Mouse (Mus musculus) thymus, adult 18-20 months (tissue): ENCODE results near the gene Cbfa2t2.
"Not testable (repeated sequence)": the region's sequence is repeated elsewhere in the genome, so short reads cannot be mapped to it uniquely, and the experiment has no call there.

Experiments used
- DNase-seq, 2 experiments: peaks; one replicate each; pipeline ENCODE4 v3.0.0; 2022; ENCODE audit warnings: mixed read lengths in 2 of 2

Gene Cbfa2t2

GRCm38 (mm10) chr2:154474251-154475061 lies 38.2 kb downstream of the Cbfa2t2 start:
- no peak for DNase-seq

- no peak for DNase-seq
These were observed 38.7 kb downstream of the Cbfa2t2 start for GRCm38 (mm10) chr2:154475062-154475349.

DNA sequence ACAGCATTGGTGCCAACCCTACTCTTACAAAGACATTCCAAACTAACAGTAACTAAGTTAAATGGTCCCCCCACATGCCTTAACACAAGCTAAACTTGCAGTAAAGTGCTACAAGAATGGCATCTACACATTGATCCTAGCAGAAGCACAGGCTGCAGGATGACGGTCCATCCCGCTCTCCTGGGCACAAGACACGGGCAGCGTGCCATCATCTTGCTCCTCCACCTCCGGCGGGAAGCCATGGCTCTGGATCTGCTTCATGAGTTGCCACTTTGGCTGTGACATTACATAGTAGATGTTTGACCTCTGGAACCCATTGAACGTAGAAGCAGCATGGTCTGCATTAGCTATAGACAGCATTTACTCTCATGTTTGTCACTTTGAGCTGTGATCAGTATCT lies 39.6 kb downstream of the Cbfa2t2 start:
- no peak for DNase-seq

DNA sequence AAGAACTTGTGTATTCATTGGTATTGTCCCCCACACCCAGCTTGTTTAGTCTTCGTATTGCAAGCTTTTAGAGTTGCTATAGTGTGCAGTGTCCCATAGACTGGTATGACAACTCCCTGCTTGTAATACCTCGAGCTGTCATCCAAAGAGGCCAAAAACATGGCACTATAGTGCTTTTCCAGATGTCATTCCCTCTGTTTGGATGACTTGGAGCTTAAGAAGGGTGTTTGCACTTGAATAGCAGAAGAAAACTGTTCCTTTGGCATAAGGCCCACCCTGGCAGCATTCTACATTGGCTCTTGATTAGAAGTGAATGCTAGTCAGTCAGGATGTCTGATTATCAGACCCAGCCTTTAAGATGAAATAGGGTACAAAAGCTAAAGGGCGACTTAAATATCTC lies 40.7 kb downstream of the Cbfa2t2 start:
- no peak for DNase-seq

DNA sequence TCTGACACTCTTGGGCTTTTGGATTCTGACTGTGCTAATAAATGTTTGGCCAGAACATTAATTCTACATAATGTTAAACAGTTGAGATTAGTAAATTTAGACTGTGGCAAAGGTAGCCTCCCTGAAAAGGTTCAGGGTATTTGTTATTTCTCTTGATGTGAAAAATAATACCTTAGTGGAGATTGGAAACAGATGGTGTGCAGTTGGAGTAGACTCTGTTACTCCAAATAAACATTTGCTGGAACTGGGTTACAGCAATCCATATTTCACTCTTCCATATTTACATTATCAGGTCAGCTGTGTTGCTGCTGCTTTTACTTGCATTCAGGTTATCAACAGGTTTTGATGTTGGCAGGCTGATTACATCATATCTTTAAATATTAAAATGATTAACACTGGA lies 55.5 kb downstream of the Cbfa2t2 start:
- no peak for DNase-seq

DNA sequence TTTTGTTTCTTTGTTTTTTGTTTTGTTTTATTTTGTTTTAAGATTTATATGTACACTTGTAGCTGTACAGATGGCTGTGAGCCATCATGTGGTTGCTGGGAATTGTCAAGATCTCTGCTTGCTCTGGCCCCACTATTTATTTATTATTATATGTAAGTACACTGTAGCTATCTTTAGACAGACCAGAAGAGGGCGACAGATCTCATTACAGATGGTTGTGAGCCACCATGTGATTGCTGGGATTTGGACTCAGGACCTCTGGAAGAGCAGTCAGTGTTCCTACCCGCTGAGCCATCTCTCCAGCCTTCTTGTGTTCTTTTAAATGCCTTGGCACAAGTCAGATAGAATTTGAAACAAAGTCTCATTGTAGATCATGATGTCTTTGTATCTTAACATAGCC lies 57.3 kb downstream of the Cbfa2t2 start:
- DNase-seq, result not testable (repeated sequence)

DNA sequence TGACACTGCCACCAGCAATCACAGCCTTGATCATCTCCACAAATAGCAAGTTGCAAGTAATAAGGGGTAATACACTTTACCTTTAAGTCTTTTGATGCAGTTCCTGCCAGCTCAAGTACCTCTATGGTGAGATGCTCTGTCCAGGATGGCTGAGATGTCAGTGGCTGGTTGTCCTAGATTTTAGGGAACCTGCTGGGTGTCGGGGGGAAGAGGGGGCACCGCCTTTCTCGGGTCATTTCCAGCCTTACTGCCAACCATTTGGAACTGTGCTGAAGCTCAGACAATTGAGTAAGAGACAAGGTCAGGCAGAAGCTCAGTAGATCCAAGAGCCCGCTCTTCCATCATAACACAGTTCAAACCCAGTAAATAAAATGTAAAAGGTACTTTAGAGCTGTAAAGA lies 58.7 kb downstream of the Cbfa2t2 start:
- DNase-seq, result no peak

DNA sequence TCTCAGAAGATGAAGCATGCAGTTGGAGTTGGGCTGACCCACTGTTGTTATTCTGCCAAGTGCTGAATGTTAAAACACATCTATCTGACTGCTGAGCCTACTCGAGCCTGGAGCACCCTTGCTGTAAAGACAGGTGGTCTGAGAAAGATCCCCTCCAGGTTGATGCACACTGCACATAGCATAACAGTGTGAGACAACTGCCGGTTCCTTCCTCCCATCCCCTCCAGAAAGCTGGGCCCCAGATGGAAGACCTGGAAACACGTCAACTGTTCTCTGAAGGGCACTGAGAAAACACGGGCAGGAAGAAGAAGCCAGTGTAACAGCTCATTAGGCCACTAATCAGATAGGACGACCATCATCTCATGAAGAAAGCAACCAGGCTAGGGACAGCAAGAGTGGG lies 62.3 kb downstream of the Cbfa2t2 start:
- no peak for DNase-seq

GRCm38 (mm10) chr2:154499717-154500247 lies 63.5 kb downstream of the Cbfa2t2 start:
- DNase-seq, result no peak

GRCm38 (mm10) chr2:154500758-154501157 lies 64.5 kb downstream of the Cbfa2t2 start:
- no peak for DNase-seq

GRCm38 (mm10) chr2:154507076-154507475 lies 70.8 kb downstream of the Cbfa2t2 start:
- DNase-seq, result no peak

DNA sequence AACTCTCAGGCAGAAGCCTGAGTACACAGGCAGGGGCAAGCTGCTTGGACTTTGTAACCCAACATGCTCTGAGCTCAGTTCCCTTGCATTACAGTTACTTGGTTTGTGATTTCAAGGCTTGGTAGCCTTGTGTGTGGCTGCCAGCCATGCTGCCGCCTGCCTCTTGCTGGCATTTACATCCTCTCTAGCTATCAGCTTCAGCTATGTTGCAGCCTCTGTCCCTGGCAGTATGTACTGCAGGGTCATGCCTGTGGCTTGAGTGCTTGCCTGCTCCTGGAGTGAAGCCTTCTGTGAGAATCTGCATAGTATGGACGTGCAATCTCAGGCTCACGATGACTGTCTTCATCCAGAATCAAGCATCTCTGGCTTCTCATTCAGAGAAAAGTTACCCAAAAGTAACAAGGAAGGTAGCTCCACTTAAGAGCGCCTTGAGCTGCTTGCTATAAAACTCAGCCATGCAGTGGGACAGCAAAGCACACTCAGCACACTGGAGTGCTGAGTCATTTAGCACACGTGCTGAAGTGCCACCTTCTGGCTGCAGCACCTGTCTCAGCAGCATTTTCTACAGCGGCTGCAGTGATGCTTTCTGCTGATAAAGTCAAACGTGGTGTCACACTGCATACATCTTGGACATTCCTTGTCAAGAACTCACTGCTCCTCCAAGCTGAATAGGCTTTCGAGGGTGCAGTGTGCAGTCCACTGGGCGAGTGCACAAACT lies 71.4 kb downstream of the Cbfa2t2 start:
- peak in 1 of 2 experiments; percentile 3 for DNase-seq

DNA sequence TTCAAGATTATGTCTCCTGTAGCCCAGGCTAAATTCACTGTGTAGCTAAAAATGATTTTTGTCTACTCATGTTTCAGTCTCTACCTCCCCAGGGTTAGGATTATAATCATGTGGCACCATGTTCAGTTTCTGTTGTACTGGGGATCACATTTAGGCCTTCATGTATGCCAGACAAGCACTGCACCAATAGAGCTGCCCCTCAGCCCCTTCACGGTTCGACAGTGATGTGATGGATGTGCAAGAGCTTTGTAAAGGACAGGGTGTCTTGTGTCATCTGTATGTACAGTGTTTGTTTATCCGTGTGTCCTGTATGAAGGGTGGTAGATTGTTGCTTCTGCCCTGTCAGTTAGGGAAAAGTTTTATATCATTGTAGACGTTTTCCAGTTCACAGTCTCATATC lies 72.2 kb downstream of the Cbfa2t2 start:
- no peak for DNase-seq

DNA sequence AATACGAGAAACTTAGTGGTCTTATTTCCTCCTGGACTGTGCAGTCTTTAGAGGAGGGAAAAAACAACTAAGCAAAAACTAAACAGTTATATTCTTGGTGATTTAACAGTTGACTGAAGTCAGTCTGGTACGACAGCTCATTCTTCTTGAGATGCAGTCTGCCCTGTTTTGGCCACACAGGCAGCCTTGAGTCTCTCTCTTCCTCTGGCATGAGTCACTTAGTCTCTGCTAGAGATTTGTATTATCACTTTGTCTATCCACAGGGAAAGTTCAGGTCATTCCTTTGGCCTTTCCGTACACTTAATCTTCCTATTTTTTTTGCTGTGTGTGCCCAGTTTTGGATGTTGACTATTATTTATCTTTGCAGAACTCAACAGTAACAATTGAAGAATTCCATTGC lies 73.9 kb downstream of the Cbfa2t2 start:
- DNase-seq, result no peak

DNA sequence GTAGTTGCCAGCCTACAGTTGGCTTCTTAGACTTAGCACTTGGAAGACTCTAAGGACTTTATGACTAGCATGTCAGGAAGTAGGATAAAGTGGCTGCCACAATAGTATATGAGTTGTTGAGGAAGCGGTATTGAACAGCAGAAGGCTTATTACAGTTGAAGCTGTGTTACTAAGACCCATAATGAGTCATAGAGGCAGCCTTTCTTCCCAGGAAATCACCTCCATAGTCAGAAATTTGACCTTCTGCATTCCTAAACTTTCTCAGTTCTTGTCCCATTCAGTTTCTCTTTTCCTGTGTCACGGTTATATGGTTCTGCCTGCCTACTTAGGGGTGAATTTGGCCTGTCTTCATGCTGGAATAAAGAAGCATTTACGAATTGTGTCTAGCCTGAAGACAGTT lies 80.7 kb downstream of the Cbfa2t2 start:
- no peak for DNase-seq

GRCm38 (mm10) chr2:154517424-154517823 lies 81.1 kb downstream of the Cbfa2t2 start:
- DNase-seq, result no peak

GRCm38 (mm10) chr2:154521449-154521848 lies 85.2 kb downstream of the Cbfa2t2 start:
- no peak for DNase-seq

- DNase-seq, result no peak
These were observed 86.1 kb downstream of the Cbfa2t2 start for GRCm38 (mm10) chr2:154522334-154522733.

GRCm38 (mm10) chr2:154525285-154525684 lies 89.0 kb downstream of the Cbfa2t2 start:
- DNase-seq, result no peak

GRCm38 (mm10) chr2:154526531-154526930 lies 90.2 kb downstream of the Cbfa2t2 start:
- DNase-seq, result no peak

DNA sequence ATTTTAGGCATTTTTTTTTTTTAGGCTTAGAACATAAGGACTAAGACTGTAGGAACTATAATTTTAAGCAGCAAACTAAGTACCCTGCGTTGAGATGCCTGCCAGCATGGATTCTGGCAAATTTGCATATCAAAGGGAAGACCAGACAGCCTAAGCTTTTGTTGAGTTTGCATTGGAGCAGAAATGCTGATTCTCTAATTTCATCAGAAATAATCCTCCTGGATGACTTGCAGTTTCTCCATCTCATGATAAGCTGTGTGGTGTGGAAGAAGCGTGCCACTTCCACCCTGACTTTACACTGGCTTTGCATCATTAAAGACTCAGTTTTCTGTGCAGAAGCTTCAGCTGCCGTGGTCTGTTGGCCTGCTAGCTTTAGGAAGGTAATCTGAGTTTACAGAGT lies 96.6 kb downstream of the Cbfa2t2 start:
- no peak for DNase-seq

GRCm38 (mm10) chr2:154534704-154535270 lies 98.5 kb downstream of the Cbfa2t2 start:
- no peak for DNase-seq

DNA sequence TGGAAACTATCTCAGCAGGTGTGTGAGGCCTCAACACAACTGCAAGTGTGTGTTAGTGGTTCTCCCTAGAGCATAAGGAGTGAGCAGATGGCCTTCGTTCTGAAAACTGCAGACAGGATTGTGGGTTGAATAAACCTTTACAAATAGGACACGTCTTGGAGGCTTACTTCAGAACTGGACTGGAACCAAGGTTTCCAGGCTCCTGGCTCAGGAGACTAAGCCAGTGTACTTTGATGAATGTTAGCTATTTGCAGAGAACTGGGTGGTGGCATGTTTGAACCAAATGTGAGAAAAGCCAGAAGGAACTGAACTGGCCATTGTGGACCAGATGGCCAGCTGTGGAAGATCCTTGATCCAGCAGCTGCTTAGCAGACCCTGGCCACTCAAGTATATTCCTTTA lies 102.0 kb downstream of the Cbfa2t2 start:
- DNase-seq, result no peak

DNA sequence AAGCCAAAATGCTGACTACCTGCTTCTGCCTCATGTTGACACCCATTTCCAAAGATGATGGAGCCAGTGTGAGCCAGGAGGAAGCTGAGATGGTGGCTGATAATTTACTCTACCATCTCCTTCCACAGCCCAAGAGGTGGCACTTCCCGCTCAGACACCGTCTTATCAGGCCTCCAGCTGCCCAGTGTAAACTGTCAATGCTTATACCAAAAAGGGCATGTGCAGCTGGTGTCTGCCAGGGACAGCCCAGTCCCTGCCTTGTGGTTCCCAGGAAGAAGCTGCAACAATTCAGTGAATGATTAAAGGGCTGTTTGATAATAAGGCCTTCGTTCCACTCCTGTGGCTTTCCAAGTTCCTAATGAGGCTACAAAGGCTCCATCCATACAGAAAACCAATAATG lies 102.4 kb downstream of the Cbfa2t2 start:
- no peak for DNase-seq
